Mouse (Mus musculus): ENCODE measurements around the gene Tbc1d8.

- TF ChIP-seq POLR2A (IDR thresholded peaks at IDR 0.05; ENCODE audit: borderline replicate concordance, extremely low read depth, low read depth, low read length) (no peak), CTCF (IDR thresholded peaks at IDR 0.05; ENCODE audit: insufficient read depth, low read length) (no peak)
These were observed 22.1 kb downstream of the Tbc1d8 start for GRCm38 (mm10) chr1:39456421-39456853.

Data from lung, adult 2 months (tissue).